Mouse (Mus musculus): ENCODE data around the gene Gga2. TPM values are rescaled to one million over a fixed set of nuclear protein-coding genes. Genes with fewer than 3 reads are reported as not detected.

Gene Gga2
- polyA plus RNA-seq, 2 experiments: 18.2 to 23.5 TPM

DNA sequence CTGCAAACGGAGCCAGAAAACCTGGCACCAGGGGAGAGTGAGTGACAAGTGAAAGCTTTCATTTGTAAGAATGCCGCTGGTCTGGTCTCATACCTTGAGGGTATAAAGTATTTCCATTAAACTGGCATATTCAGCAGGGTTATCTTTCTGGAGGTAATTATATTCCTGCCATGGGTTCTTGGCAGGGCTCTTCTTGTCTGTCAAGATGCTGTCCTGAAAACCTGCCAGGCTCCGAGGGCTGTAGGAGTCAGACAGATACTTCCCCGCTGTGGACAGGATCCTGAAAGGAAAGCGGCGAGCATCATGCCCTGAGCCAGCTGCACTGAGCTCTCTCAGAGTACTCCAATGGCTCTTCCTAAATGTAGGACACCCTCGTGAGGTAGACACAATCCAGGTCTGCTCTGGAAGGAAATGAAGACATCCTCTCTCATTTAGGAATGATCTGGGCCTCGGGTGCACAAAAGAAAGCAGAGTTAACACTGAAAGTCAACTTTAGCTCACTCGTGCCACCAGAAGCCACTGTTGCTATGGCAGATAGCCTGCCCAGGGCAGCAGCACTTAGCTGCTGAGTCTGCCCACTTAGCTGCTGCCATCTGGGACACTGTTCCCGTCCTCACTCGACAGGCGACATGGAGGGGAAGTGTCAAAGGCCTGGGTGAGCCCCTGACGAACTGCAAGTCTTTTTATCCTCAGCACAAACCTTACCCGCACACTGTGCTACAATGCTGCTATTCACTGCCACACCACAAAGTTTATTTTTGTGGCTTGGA lies 84.0 kb downstream of the Gga2 start:
- no peaks in the 10 kb centered on the region for H3K36me3 ChIP-seq (replicated peaks; ENCODE audit: control insufficient read depth, insufficient read depth, low read depth)
- no peaks in the 10 kb centered on the region for H3K9me3 ChIP-seq (ENCODE audit: control insufficient read depth, low read length)
- no peaks in the 10 kb centered on the region for H3K27me3 ChIP-seq (ENCODE audit: control insufficient read depth, insufficient read depth, low read length)
- ATAC-seq (ENCODE audit: insufficient read depth): no peak
- no peak for DNase-seq (ENCODE audit: low read depth in 3 of 3, low spot score in 3 of 3)
- peaks cover 2 to 4% of the 10 kb centered on the region in 2 experiments; a peak in 3 of 4 replicates for H3K4me1 ChIP-seq (replicated peaks; ENCODE audit: control insufficient read depth in 2 of 2, insufficient read depth in 2 of 2, low read length in 1 of 2)
- H3K9ac ChIP-seq (replicated peaks): no peak overlapping the region
- no peak overlapping the region for H3K4me2 ChIP-seq (ENCODE audit: low read depth)
- TF ChIP-seq CTCF (IDR thresholded peaks at IDR 0.05; ENCODE audit: low read depth) (no peak), EP300 (IDR thresholded peaks at IDR 0.05; ENCODE audit: low read depth) (no peak)
- no peak overlapping the region for H3K27ac ChIP-seq
- whole genome bisulfite sequencing (ENCODE audit: insufficient replicate concordance): 74% methylated on average over 14 of the region's 14 CpGs
- no peak overlapping the region for H3K4me3 ChIP-seq (ENCODE audit: insufficient read depth in 1 of 2, low read depth in 2 of 2, low read length in 2 of 2)

Other genes with a start within 250 kb of the Gga2 start
- gene Scnn1b, start 156.2 kb downstream of the Gga2 start, polyA plus RNA-seq (2012; rRNA removed): 0.01 TPM in 1 of 2 replicates, not detected in the other
- not detected in 2 replicates for gene Scnn1b, start 156.2 kb downstream of the Gga2 start, polyA plus RNA-seq (2014; fragmentation: Nextera tagmentation; extraction: Ambion mirVana)
- 5.6 and 7.2 TPM in 2 replicates for gene Cog7, start 39.5 kb downstream of the Gga2 start, polyA plus RNA-seq (2012; rRNA removed)
- gene Cog7, start 39.5 kb downstream of the Gga2 start, polyA plus RNA-seq (2014; fragmentation: Nextera tagmentation; extraction: Ambion mirVana): 4.7 and 4.8 TPM in 2 replicates
- gene Ubfd1, start 46.0 kb upstream of the Gga2 start, polyA plus RNA-seq (2012; rRNA removed): 11.3 and 11.7 TPM in 2 replicates
- 16.9 and 20.5 TPM in 2 replicates for gene Ubfd1, start 46.0 kb upstream of the Gga2 start, polyA plus RNA-seq (2014; fragmentation: Nextera tagmentation; extraction: Ambion mirVana)
- gene Ears2, start 46.0 kb upstream of the Gga2 start, polyA plus RNA-seq (2012; rRNA removed): 3.7 and 4.0 TPM in 2 replicates
- 6.9 and 7.9 TPM in 2 replicates for gene Ears2, start 46.0 kb upstream of the Gga2 start, polyA plus RNA-seq (2014; fragmentation: Nextera tagmentation; extraction: Ambion mirVana)
- 32.6 and 58.5 TPM in 2 replicates for gene Ndufab1, start 80.7 kb upstream of the Gga2 start, polyA plus RNA-seq (2012; rRNA removed)
- 419 and 440 TPM in 2 replicates for gene Ndufab1, start 80.7 kb upstream of the Gga2 start, polyA plus RNA-seq (2014; fragmentation: Nextera tagmentation; extraction: Ambion mirVana)
- 8.7 and 9.4 TPM in 2 replicates for gene Palb2, start 111.8 kb upstream of the Gga2 start, polyA plus RNA-seq (2012; rRNA removed)
- 10.7 and 13.9 TPM in 2 replicates for gene Palb2, start 111.8 kb upstream of the Gga2 start, polyA plus RNA-seq (2014; fragmentation: Nextera tagmentation; extraction: Ambion mirVana)
- gene Dctn5, start 111.8 kb upstream of the Gga2 start, polyA plus RNA-seq (2012; rRNA removed): 29.6 and 32.6 TPM in 2 replicates
- gene Dctn5, start 111.8 kb upstream of the Gga2 start, polyA plus RNA-seq (2014; fragmentation: Nextera tagmentation; extraction: Ambion mirVana): 38.5 and 39.0 TPM in 2 replicates
- 53.5 and 59.6 TPM in 2 replicates for gene Plk1, start 138.2 kb upstream of the Gga2 start, polyA plus RNA-seq (2012; rRNA removed)
- 77.0 and 87.0 TPM in 2 replicates for gene Plk1, start 138.2 kb upstream of the Gga2 start, polyA plus RNA-seq (2014; fragmentation: Nextera tagmentation; extraction: Ambion mirVana)
- gene Ern2, start 165.0 kb upstream of the Gga2 start, polyA plus RNA-seq (2012; rRNA removed): 0.01 TPM in 1 of 2 replicates, not detected in the other
- gene Ern2, start 165.0 kb upstream of the Gga2 start, polyA plus RNA-seq (2014; fragmentation: Nextera tagmentation; extraction: Ambion mirVana): not detected in 2 replicates
- gene Chp2, start 198.3 kb upstream of the Gga2 start, polyA plus RNA-seq (2012; rRNA removed): 1.2 and 1.4 TPM in 2 replicates
- gene Chp2, start 198.3 kb upstream of the Gga2 start, polyA plus RNA-seq (2014; fragmentation: Nextera tagmentation; extraction: Ambion mirVana): 0.50 and 0.71 TPM in 2 replicates

Measured in liver, embryonic 14.5 days (tissue).